Mouse (Mus musculus): ENCODE results near the gene Anln. TPM values are rescaled to one million over a fixed set of nuclear protein-coding genes. Genes with fewer than 3 reads are reported as not detected.
"Not testable (repeated sequence)": the region's sequence is repeated elsewhere in the genome, so short reads cannot be mapped to it uniquely, and the experiment has no call there.

The Anln gene
- polyA plus RNA-seq, 1 experiment from 2014 or later: 55.7 TPM

GRCm38 (mm10) chr9:22322381-22323211, 66.4 kb downstream of the Anln start:
- DNase-seq (ENCODE audit: low spot score) (no peak), ATAC-seq (replicated peaks; ENCODE audit: low FRiP score, low TSS enrichment, low read depth) (no peak)

GRCm38 (mm10) chr9:22319109-22319508, 69.9 kb downstream of the Anln start:
- Histone ChIP-seq H3K9me3 (ENCODE audit: control insufficient read depth, low read length) (0 out of 2 replicates have a peak, but pooled peaks cover 3% of the 10 kb centered on the region), H3K27ac (ENCODE audit: low read depth) (no peak overlapping the region), H3K36me3 (ENCODE audit: control insufficient read depth, insufficient read depth, low read length) (no peaks in the 10 kb centered on the region), H3K4me1 (replicated peaks; ENCODE audit: control insufficient read depth, insufficient read depth, low read length) (no peaks in the 10 kb centered on the region), H3K4me3 (ENCODE audit: low read depth, low read length) (no peak overlapping the region), H3K27me3 (replicated peaks; ENCODE audit: control insufficient read depth, insufficient read depth, low read length) (no peaks in the 10 kb centered on the region), H3K4me2 (ENCODE audit: low read length) (no peak overlapping the region), H3K9ac (ENCODE audit: low read length) (no peak overlapping the region)
- ATAC-seq (replicated peaks; ENCODE audit: low FRiP score, low TSS enrichment, low read depth) (no peak), DNase-seq (ENCODE audit: low spot score) (no peak)
- WGBS: 87% methylated on average over 1 of the region's 1 CpGs

More at GRCm38 (mm10) chr9:22322381-22323211, 66.4 kb downstream of the Anln start:
- no peaks in the 10 kb centered on the region for H3K27me3 ChIP-seq (replicated peaks; ENCODE audit: control insufficient read depth, insufficient read depth, low read length)
- H3K9ac ChIP-seq (ENCODE audit: low read length): no peak overlapping the region
- 74% methylated on average over 8 of the region's 8 CpGs for WGBS
- 0 out of 2 replicates have a peak, but pooled peaks cover 3% of the 10 kb centered on the region for H3K9me3 ChIP-seq (ENCODE audit: control insufficient read depth, low read length)
- no peak overlapping the region for H3K4me3 ChIP-seq (ENCODE audit: low read depth, low read length)
- no peak overlapping the region for H3K27ac ChIP-seq (ENCODE audit: low read depth)
- peaks cover 4% of the 10 kb centered on the region; the same call in 1 of the 2 replicates for H3K4me1 ChIP-seq (replicated peaks; ENCODE audit: control insufficient read depth, insufficient read depth, low read length)
- H3K36me3 ChIP-seq (ENCODE audit: control insufficient read depth, insufficient read depth, low read length): no peaks in the 10 kb centered on the region
- no peak overlapping the region for H3K4me2 ChIP-seq (ENCODE audit: low read length)

- not testable (repeated sequence) for H3K36me3 ChIP-seq (ENCODE audit: control insufficient read depth, insufficient read depth, low read length); H3K4me3 ChIP-seq (ENCODE audit: low read depth, low read length); DNase-seq (ENCODE audit: low spot score); H3K9me3 ChIP-seq (ENCODE audit: control insufficient read depth, low read length); H3K27ac ChIP-seq (ENCODE audit: low read depth); H3K27me3 ChIP-seq (replicated peaks; ENCODE audit: control insufficient read depth, insufficient read depth, low read length); H3K9ac ChIP-seq (ENCODE audit: low read length); H3K4me2 ChIP-seq (ENCODE audit: low read length); H3K4me1 ChIP-seq (replicated peaks; ENCODE audit: control insufficient read depth, insufficient read depth, low read length); ATAC-seq (replicated peaks; ENCODE audit: low FRiP score, low TSS enrichment, low read depth)
- 73% methylated on average over 5 of the region's 5 CpGs for WGBS
Observed at GRCm38 (mm10) chr9:22316047-22316446, 72.9 kb downstream of the Anln start.

- H3K36me3 ChIP-seq (ENCODE audit: control insufficient read depth, insufficient read depth, low read length): no peaks in the 10 kb centered on the region
Observed at GRCm38 (mm10) chr9:22314066-22314465, 74.9 kb downstream of the Anln start.

GRCm38 (mm10) chr9:22313218-22313617, 75.8 kb downstream of the Anln start:
- no peak overlapping the region for H3K9ac ChIP-seq (ENCODE audit: low read length)
- ATAC-seq (replicated peaks; ENCODE audit: low FRiP score, low TSS enrichment, low read depth): no peak
- DNase-seq (ENCODE audit: low spot score): no peak
- no peaks in the 10 kb centered on the region for H3K27me3 ChIP-seq (replicated peaks; ENCODE audit: control insufficient read depth, insufficient read depth, low read length)
- 0 out of 2 replicates have a peak, but pooled peaks cover 2% of the 10 kb centered on the region for H3K9me3 ChIP-seq (ENCODE audit: control insufficient read depth, low read length)
- H3K4me1 ChIP-seq (replicated peaks; ENCODE audit: control insufficient read depth, insufficient read depth, low read length): no peaks in the 10 kb centered on the region
- H3K36me3 ChIP-seq (ENCODE audit: control insufficient read depth, insufficient read depth, low read length): no peaks in the 10 kb centered on the region
- no peak overlapping the region for H3K4me2 ChIP-seq (ENCODE audit: low read length)
- WGBS: 65% methylated on average over 5 of the region's 5 CpGs
- H3K4me3 ChIP-seq (ENCODE audit: low read depth, low read length): no peak overlapping the region
- no peak overlapping the region for H3K27ac ChIP-seq (ENCODE audit: low read depth)

More at GRCm38 (mm10) chr9:22314066-22314465, 74.9 kb downstream of the Anln start:
- no peak overlapping the region for H3K4me3 ChIP-seq (ENCODE audit: low read depth, low read length)
- no peak for DNase-seq (ENCODE audit: low spot score)
- H3K9ac ChIP-seq (ENCODE audit: low read length): no peak overlapping the region
- no peak overlapping the region for H3K27ac ChIP-seq (ENCODE audit: low read depth)
- H3K27me3 ChIP-seq (replicated peaks; ENCODE audit: control insufficient read depth, insufficient read depth, low read length): no peaks in the 10 kb centered on the region
- ATAC-seq (replicated peaks; ENCODE audit: low FRiP score, low TSS enrichment, low read depth): no peak
- H3K4me1 ChIP-seq (replicated peaks; ENCODE audit: control insufficient read depth, insufficient read depth, low read length): no peaks in the 10 kb centered on the region
- 85% methylated on average over 3 of the region's 3 CpGs for WGBS
- H3K9me3 ChIP-seq (ENCODE audit: control insufficient read depth, low read length): 0 out of 2 replicates have a peak, but pooled peaks cover 3% of the 10 kb centered on the region
- H3K4me2 ChIP-seq (ENCODE audit: low read length): no peak overlapping the region

GRCm38 (mm10) chr9:22309651-22310050, 79.3 kb downstream of the Anln start:
- H3K9me3 ChIP-seq (ENCODE audit: control insufficient read depth, low read length): no peaks in the 10 kb centered on the region
- no peak overlapping the region for H3K9ac ChIP-seq (ENCODE audit: low read length)
- DNase-seq (ENCODE audit: low spot score): no peak
- 93% methylated on average over 5 of the region's 5 CpGs for WGBS
- no peaks in the 10 kb centered on the region for H3K27me3 ChIP-seq (replicated peaks; ENCODE audit: control insufficient read depth, insufficient read depth, low read length)
- peaks cover 7% of the 10 kb centered on the region for H3K36me3 ChIP-seq (ENCODE audit: control insufficient read depth, insufficient read depth, low read length)
- H3K4me1 ChIP-seq (replicated peaks; ENCODE audit: control insufficient read depth, insufficient read depth, low read length): peaks cover 7% of the 10 kb centered on the region
- H3K27ac ChIP-seq (ENCODE audit: low read depth): no peak overlapping the region
- no peak overlapping the region for H3K4me3 ChIP-seq (ENCODE audit: low read depth, low read length)
- no peak overlapping the region for H3K4me2 ChIP-seq (ENCODE audit: low read length)
- no peak for ATAC-seq (replicated peaks; ENCODE audit: low FRiP score, low TSS enrichment, low read depth)

- ATAC-seq (replicated peaks; ENCODE audit: low FRiP score, low TSS enrichment, low read depth); H3K4me1 ChIP-seq (replicated peaks; ENCODE audit: control insufficient read depth, insufficient read depth, low read length); H3K27me3 ChIP-seq (replicated peaks; ENCODE audit: control insufficient read depth, insufficient read depth, low read length); H3K9me3 ChIP-seq (ENCODE audit: control insufficient read depth, low read length); DNase-seq (ENCODE audit: low spot score): not testable (repeated sequence)
- peak overlapping the region; percentile 54; the same call in 1 of the 2 replicates for H3K27ac ChIP-seq (ENCODE audit: low read depth)
- H3K9ac ChIP-seq (ENCODE audit: low read length): peak overlapping the region; percentile 87
- 18% methylated on average over 9 of the region's 9 CpGs for WGBS
- peaks cover 25% of the 10 kb centered on the region for H3K36me3 ChIP-seq (ENCODE audit: control insufficient read depth, insufficient read depth, low read length)
- peak overlapping the region; percentile 54 for H3K4me2 ChIP-seq (ENCODE audit: low read length)
- peak overlapping the region; percentile 60 for H3K4me3 ChIP-seq (ENCODE audit: low read depth, low read length)
Observed at GRCm38 (mm10) chr9:22307920-22308262, 81.1 kb downstream of the Anln start.

GRCm38 (mm10) chr9:22307156-22307919, 81.7 kb downstream of the Anln start, which contains the start of gene Zfp810:
Zfp810 (minus strand) TSS chr9:22307648.
- peak within 1 kb of the TSS; percentile 60 for H3K4me3 ChIP-seq (ENCODE audit: low read depth, low read length)
- DNase-seq (ENCODE audit: low spot score) (peak; percentile 95), ATAC-seq (replicated peaks; ENCODE audit: low FRiP score, low TSS enrichment, low read depth) (peak; percentile 99)
- peak within 1 kb of the TSS; percentile 78 for H3K4me2 ChIP-seq (ENCODE audit: low read length)
- peaks cover 30% of the 10 kb centered on the region for H3K36me3 ChIP-seq (ENCODE audit: control insufficient read depth, insufficient read depth, low read length)
- H3K27me3 ChIP-seq (replicated peaks; ENCODE audit: control insufficient read depth, insufficient read depth, low read length): no peaks in the 10 kb centered on the region
- peak within 1 kb of the TSS; percentile 66 for H3K27ac ChIP-seq (ENCODE audit: low read depth)
- no peaks in the 10 kb centered on the region for H3K9me3 ChIP-seq (ENCODE audit: control insufficient read depth, low read length)
- WGBS: under 1% methylated on average over 56 of the region's 56 CpGs
- H3K9ac ChIP-seq (ENCODE audit: low read length): peak within 1 kb of the TSS; percentile 87
- H3K4me1 ChIP-seq (replicated peaks; ENCODE audit: control insufficient read depth, insufficient read depth, low read length): peaks cover 7% of the 10 kb centered on the region
